19 mouse cellular contexts compared by ENCODE assay signal in the genomic region with DNA sequence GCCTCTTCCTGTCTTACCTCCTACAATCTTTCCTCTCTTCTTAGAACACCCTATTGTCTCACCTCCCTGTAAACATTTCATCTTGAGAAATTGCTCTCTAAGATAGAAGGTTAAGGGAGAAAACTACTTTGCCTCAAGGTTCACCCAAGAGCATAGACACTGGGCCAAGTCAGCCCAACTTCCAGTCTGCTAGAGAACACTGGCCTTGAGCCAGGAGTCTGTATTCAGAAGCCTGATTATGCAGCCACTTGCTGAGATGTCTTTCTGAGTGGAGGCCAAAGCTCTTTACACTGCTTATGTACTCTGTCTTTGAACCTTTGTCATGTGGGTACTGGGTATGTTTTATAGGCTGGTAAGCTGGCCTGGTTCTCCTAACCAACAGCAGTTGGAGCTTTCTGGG.
A peak's percentile ranks its signal among the peaks of the same experiment; 100 is the strongest.
DNase-seq lines count a peak whose midpoint lies in the region; ATAC-seq and TF ChIP-seq lines count a peak whose summit lies in the region.
"Had no signal": no experiment of that assay in that cellular context is flagged by ENCODE, and none has a peak within 500 bp of the region (broad histone marks: within the 10 kb centered on the region; RNA-seq: fewer than 3 reads in every experiment).

No protein-coding gene starts in this region.

- no peak for TF ChIP-seq CTCF in forebrain, postnatal 0 days (IDR thresholded peaks at IDR 0.05; ENCODE audit: low read depth)

- H3K36me3 ChIP-seq in forebrain, postnatal 0 days (ENCODE audit: insufficient read depth), result no peaks in the 10 kb centered on the region
- H3K36me3 ChIP-seq in forebrain, embryonic 11.5 days (ENCODE audit: control insufficient read depth, insufficient read depth, low read length), result no peaks in the 10 kb centered on the region
- H3K36me3 ChIP-seq in kidney, embryonic 15.5 days, result no peaks in the 10 kb centered on the region
- H3K36me3 ChIP-seq in midbrain, embryonic 11.5 days (ENCODE audit: control insufficient read depth, insufficient read depth, low read length), result no peaks in the 10 kb centered on the region
- no peaks in the 10 kb centered on the region for H3K36me3 ChIP-seq in midbrain, embryonic 13.5 days
- H3K36me3 ChIP-seq: embryonic facial prominence, embryonic 13.5 days; G1E; heart, embryonic 12.5 days; liver, embryonic 12.5 days; midbrain, embryonic 10.5 days had no signal

- ATAC-seq in forebrain, postnatal 0 days, result peak; percentile 40; the same call in 1 of the 2 replicates
- no peak for ATAC-seq in forebrain, embryonic 11.5 days (replicated peaks; ENCODE audit: low FRiP score)
- no peak for ATAC-seq in kidney, embryonic 15.5 days (replicated peaks; ENCODE audit: low FRiP score)
- no peak for ATAC-seq in midbrain, embryonic 11.5 days (ENCODE audit: low FRiP score)
- ATAC-seq in midbrain, embryonic 13.5 days, result no peak
- ATAC-seq: CD4-positive, CD25-positive, alpha-beta regulatory T cell, adult 4 months; liver, embryonic 12.5 days had no signal

- no peak overlapping the region for H3K27ac ChIP-seq in forebrain, postnatal 0 days (ENCODE audit: low read depth, low read length)
- H3K27ac ChIP-seq in forebrain, embryonic 11.5 days (ENCODE audit: low read depth, low read length), result no peak overlapping the region
- no peak overlapping the region for H3K27ac ChIP-seq in kidney, embryonic 15.5 days
- H3K27ac ChIP-seq in midbrain, embryonic 11.5 days (ENCODE audit: low read depth, low read length), result no peak overlapping the region
- H3K27ac ChIP-seq in midbrain, embryonic 13.5 days, result no peak overlapping the region
- H3K27ac ChIP-seq: embryonic facial prominence, embryonic 13.5 days; liver, embryonic 12.5 days had no signal

- peak; percentile 52 for DNase-seq in forebrain, postnatal 0 days
- DNase-seq in forebrain, embryonic 11.5 days (ENCODE audit: low spot score), result no peak
- peak; percentile 18 to 56 for DNase-seq in kidney, postnatal 36 days
- DNase-seq in midbrain, embryonic 11.5 days (ENCODE audit: low spot score, missing footprints), result peak; percentile 73
- peak; percentile 28 for DNase-seq in brain, embryonic 18.5 days (ENCODE audit: low read depth, low spot score)
- no peak for DNase-seq in heart, postnatal 25 days (ENCODE audit: low spot score)
- DNase-seq: cerebellum, adult 18-20 months; heart, postnatal 36 days; layer of hippocampus, postnatal 36 days; lung, postnatal 4 days; retina, postnatal 1 day had no signal

- H3K27me3 ChIP-seq in forebrain, postnatal 0 days (ENCODE audit: insufficient read depth, low read length), result no peaks in the 10 kb centered on the region
- H3K27me3 ChIP-seq in forebrain, embryonic 11.5 days (ENCODE audit: control insufficient read depth, insufficient read depth, low read length), result no peaks in the 10 kb centered on the region
- no peaks in the 10 kb centered on the region for H3K27me3 ChIP-seq in kidney, embryonic 15.5 days
- no peaks in the 10 kb centered on the region for H3K27me3 ChIP-seq in midbrain, embryonic 11.5 days (ENCODE audit: control insufficient read depth, insufficient read depth, low read length)
- H3K27me3 ChIP-seq in midbrain, embryonic 13.5 days, result no peaks in the 10 kb centered on the region
- H3K27me3 ChIP-seq: embryonic facial prominence, embryonic 13.5 days; heart, embryonic 12.5 days; liver, embryonic 12.5 days had no signal

- no peaks in the 10 kb centered on the region for H3K9me3 ChIP-seq in forebrain, postnatal 0 days (ENCODE audit: low read length)
- H3K9me3 ChIP-seq in forebrain, embryonic 11.5 days (ENCODE audit: control insufficient read depth, low read length), result no peaks in the 10 kb centered on the region
- H3K9me3 ChIP-seq in kidney, embryonic 15.5 days (replicated peaks), result no peaks in the 10 kb centered on the region
- H3K9me3 ChIP-seq in midbrain, embryonic 11.5 days (ENCODE audit: control insufficient read depth, low read length), result no peaks in the 10 kb centered on the region
- H3K9me3 ChIP-seq in midbrain, embryonic 13.5 days, result no peaks in the 10 kb centered on the region
- H3K9me3 ChIP-seq: embryonic facial prominence, embryonic 13.5 days; G1E; heart, embryonic 12.5 days; liver, embryonic 12.5 days; midbrain, embryonic 10.5 days had no signal

- intact Hi-C loops in heart, postnatal 25 days (cut with DNase I), result no loop called here

- H3K4me2 ChIP-seq in forebrain, postnatal 0 days (ENCODE audit: low read depth), result no peak overlapping the region
- no peak overlapping the region for H3K4me2 ChIP-seq in forebrain, embryonic 11.5 days (ENCODE audit: low read depth, low read length, severe bottlenecking)
- H3K4me2 ChIP-seq in kidney, embryonic 15.5 days, result no peak overlapping the region
- no peak overlapping the region for H3K4me2 ChIP-seq in midbrain, embryonic 11.5 days
- no peak overlapping the region for H3K4me2 ChIP-seq in midbrain, embryonic 13.5 days (replicated peaks)
- H3K4me2 ChIP-seq: embryonic facial prominence, embryonic 13.5 days; heart, embryonic 12.5 days; liver, embryonic 12.5 days had no signal

- no peak overlapping the region for H3K9ac ChIP-seq in forebrain, postnatal 0 days
- H3K9ac ChIP-seq in forebrain, embryonic 11.5 days (ENCODE audit: low read length), result no peak overlapping the region
- no peak overlapping the region for H3K9ac ChIP-seq in kidney, embryonic 15.5 days
- H3K9ac ChIP-seq in midbrain, embryonic 11.5 days (ENCODE audit: low read length), result no peak overlapping the region
- no peak overlapping the region for H3K9ac ChIP-seq in midbrain, embryonic 13.5 days (replicated peaks)
- H3K9ac ChIP-seq: embryonic facial prominence, embryonic 13.5 days; heart, embryonic 12.5 days; liver, embryonic 12.5 days had no signal

- no peak overlapping the region for H3K4me3 ChIP-seq in forebrain, postnatal 0 days (ENCODE audit: low read depth, low read length)
- H3K4me3 ChIP-seq in forebrain, embryonic 11.5 days (ENCODE audit: low read depth, low read length), result no peak overlapping the region
- H3K4me3 ChIP-seq in kidney, embryonic 15.5 days (replicated peaks), result no peak overlapping the region
- no peak overlapping the region for H3K4me3 ChIP-seq in midbrain, embryonic 11.5 days (ENCODE audit: low read depth, low read length)
- no peak overlapping the region for H3K4me3 ChIP-seq in midbrain, embryonic 13.5 days (replicated peaks)
- H3K4me3 ChIP-seq: embryonic facial prominence, embryonic 13.5 days; heart, embryonic 12.5 days; liver, embryonic 12.5 days; midbrain, embryonic 10.5 days had no signal

- no peaks in the 10 kb centered on the region for H3K4me1 ChIP-seq in forebrain, postnatal 0 days (ENCODE audit: insufficient read depth)
- H3K4me1 ChIP-seq in forebrain, embryonic 11.5 days (replicated peaks; ENCODE audit: control insufficient read depth, insufficient read depth, low read length), result no peaks in the 10 kb centered on the region
- no peaks in the 10 kb centered on the region for H3K4me1 ChIP-seq in kidney, embryonic 15.5 days
- no peaks in the 10 kb centered on the region for H3K4me1 ChIP-seq in midbrain, embryonic 11.5 days (ENCODE audit: control insufficient read depth, insufficient read depth, low read length)
- peaks cover 18% of the 10 kb centered on the region for H3K4me1 ChIP-seq in midbrain, embryonic 13.5 days (replicated peaks)
- H3K4me1 ChIP-seq: embryonic facial prominence, embryonic 13.5 days; heart, embryonic 12.5 days; liver, embryonic 12.5 days had no signal

Comparison
In these comparisons a context has a peak if more than half of its experiments do, and no peak if none do; other contexts are left out.
1. DNase-seq: peak in forebrain, postnatal 0 days (single experiment), kidney, postnatal 36 days (2 of 2), midbrain, embryonic 11.5 days (single experiment) and brain, embryonic 18.5 days (single experiment); none in forebrain, embryonic 11.5 days (single experiment) and heart, postnatal 25 days (single experiment).